Mouse (Mus musculus) liver, embryonic 15.5 days (tissue): ENCODE measurements around the gene Dio1. TPM values are rescaled to one million over a fixed set of nuclear protein-coding genes. Genes with fewer than 3 reads are reported as not detected.
A peak's percentile ranks its signal among the peaks of the same experiment; 100 is the strongest.

ENCODE experiments used
- ATAC-seq: fragments of 200-750 bp; cut with Nextera tagmentation; 2 replicates; pipeline ENCODE4 v1.8.0; 2017; ENCODE audit warnings: moderate number of reproducible peaks, mild to moderate bottlenecking, moderate library complexity; ENCODE audit not compliant: insufficient read depth
- H3K27ac ChIP-seq: fragments of 300-500 bp; sonication (generic); replicated peaks from 2 replicates; pipeline ENCODE4 v1.5.1; 2015; ENCODE audit warnings: mild to moderate bottlenecking, inconsistent platforms
- H3K27me3 ChIP-seq: fragments of 300-500 bp; sonication (generic); 2 replicates; pipeline ENCODE4 v1.6.1; 2015; ENCODE audit warnings: mild to moderate bottlenecking, inconsistent platforms
- H3K36me3 ChIP-seq: fragments of 300-500 bp; sonication (generic); replicated peaks from 2 replicates; pipeline ENCODE4 v1.6.1; 2015; ENCODE audit warnings: moderate library complexity, mild to moderate bottlenecking, inconsistent platforms
- H3K4me1 ChIP-seq: fragments of 300-500 bp; sonication (generic); replicated peaks from 2 replicates; pipeline ENCODE4 v1.6.1; 2015; ENCODE audit warnings: inconsistent platforms
- H3K4me2 ChIP-seq: fragments of 300-500 bp; sonication (generic); 2 replicates; pipeline ENCODE4 v1.6.1; 2015; ENCODE audit warnings: moderate library complexity, mild to moderate bottlenecking, inconsistent platforms
- H3K4me3 ChIP-seq: fragments of 300-500 bp; sonication (generic); replicated peaks from 2 replicates; pipeline ENCODE4 v1.5.1; 2015; ENCODE audit warnings: mild to moderate bottlenecking, inconsistent platforms
- H3K9ac ChIP-seq: fragments of 300-500 bp; sonication (generic); 2 replicates; pipeline ENCODE4 v1.6.1; 2015; ENCODE audit warnings: moderate library complexity, mild to moderate bottlenecking, inconsistent platforms
- H3K9me3 ChIP-seq: fragments of 300-500 bp; sonication (generic); replicated peaks from 2 replicates; pipeline ENCODE4 v1.6.1; 2016; ENCODE audit warnings: inconsistent platforms
- WGBS: fragments of 180-500 bp; shearing (Covaris S2); methylation state at CpG from one replicate; pipeline ENCODE4 v1.1.7; 2015; ENCODE audit warnings: mixed read lengths; ENCODE audit not compliant: insufficient replicate concordance; 5-methylcytosine and 5-hydroxymethylcytosine counted together
- polyA plus RNA-seq: library from polyadenylated mRNA; unstranded; fragments of >200 nt; fragmentation: Nextera tagmentation; extraction: Ambion mirVana; gene quantifications from 2 replicates; pipeline ENCODE4 v1.2.1, GENCODE M21; 2015

The Dio1 gene
- polyA plus RNA-seq, 1 experiment from 2014 or later: not detected

DNA sequence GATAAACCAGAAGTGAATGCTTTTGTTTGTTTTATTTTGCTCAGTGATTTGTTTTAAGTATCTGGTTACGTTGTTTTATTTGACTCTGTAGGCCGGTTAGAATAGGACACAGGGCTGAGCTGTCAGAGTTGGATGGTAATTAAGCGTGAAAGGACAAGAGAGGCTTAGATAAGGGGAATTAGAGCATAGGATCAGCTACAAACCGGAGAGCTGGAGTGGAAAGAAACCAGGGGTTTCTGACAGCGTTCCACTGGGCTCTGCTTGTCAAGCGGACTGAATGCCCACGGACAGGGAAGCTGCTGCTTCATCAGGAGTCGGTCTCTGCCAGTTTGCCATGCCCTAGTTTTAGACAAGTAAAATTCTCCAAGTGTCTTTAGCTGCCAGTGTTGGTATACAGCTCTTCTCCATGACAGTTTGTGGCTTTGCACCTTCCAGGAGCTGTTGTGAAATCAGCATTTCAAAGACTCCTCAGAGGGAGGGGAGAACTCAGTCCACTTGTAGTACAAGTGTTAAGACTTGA is 28.7 kb downstream of the Dio1 start:
- WGBS: 48% methylated on average over 8 of the region's 8 CpGs

DNA sequence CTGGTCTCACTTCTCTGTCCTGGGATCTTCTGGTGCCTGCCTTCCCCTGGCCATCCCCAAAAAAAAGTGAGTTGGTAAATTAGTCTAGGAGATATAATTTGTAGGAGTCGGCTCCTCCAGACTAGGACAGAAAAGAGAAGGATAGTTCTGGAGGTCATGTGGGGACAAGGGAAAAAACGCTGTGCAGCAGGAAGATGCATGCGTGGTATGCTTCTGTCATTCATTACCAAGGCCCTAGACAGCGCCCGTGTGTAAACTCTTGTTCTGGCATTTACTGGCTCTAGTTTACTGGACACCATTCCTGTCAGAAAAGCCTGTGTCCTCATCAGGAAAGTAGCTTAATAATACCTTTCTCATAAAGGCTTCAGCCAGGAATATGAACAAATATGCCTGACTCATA is 32.5 kb downstream of the Dio1 start:
- no peaks in the 10 kb centered on the region for H3K4me1 ChIP-seq
- no peak for ATAC-seq
- H3K27ac ChIP-seq: no peak overlapping the region
- no peak overlapping the region for H3K4me3 ChIP-seq
- no peaks in the 10 kb centered on the region for H3K27me3 ChIP-seq
- WGBS: 72% methylated on average over 5 of the region's 5 CpGs
- no peak overlapping the region for H3K9ac ChIP-seq
- no peaks in the 10 kb centered on the region for H3K36me3 ChIP-seq
- H3K9me3 ChIP-seq: no peaks in the 10 kb centered on the region
- H3K4me2 ChIP-seq: no peak overlapping the region

More for the DNA sequence above, 28.7 kb downstream of the Dio1 start:
- ATAC-seq: no peak
- no peak overlapping the region for H3K4me2 ChIP-seq
- H3K27ac ChIP-seq: no peak overlapping the region
- no peak overlapping the region for H3K4me3 ChIP-seq
- no peaks in the 10 kb centered on the region for H3K27me3 ChIP-seq
- H3K36me3 ChIP-seq: no peaks in the 10 kb centered on the region
- H3K9me3 ChIP-seq: no peaks in the 10 kb centered on the region
- no peaks in the 10 kb centered on the region for H3K4me1 ChIP-seq
- H3K9ac ChIP-seq: no peak overlapping the region

DNA sequence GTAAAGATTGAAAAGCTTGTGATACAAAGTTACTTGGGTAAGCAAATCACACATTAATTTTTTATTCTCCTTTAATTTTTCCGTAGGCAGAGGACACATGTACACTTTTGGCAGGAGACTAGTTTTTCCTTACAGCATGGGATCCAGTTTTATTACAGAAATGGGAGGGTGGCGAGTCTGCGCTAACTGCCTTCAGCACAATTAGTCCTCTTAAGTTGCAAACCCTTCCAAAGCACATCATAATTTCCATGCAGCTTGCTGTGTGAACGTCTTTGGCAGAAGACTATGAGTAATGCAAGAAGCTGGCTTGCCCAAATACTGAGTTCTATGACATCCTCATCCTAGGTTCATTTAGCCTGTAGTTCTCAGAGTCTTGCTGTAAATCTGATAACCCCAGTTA is 33.3 kb downstream of the Dio1 start:
- Histone ChIP-seq H3K9me3 (no peaks in the 10 kb centered on the region), H3K9ac (no peak overlapping the region), H3K27me3 (no peaks in the 10 kb centered on the region), H3K4me3 (no peak overlapping the region), H3K4me2 (no peak overlapping the region), H3K27ac (no peak overlapping the region), H3K4me1 (no peaks in the 10 kb centered on the region), H3K36me3 (no peaks in the 10 kb centered on the region)
- 72% methylated on average over 4 of the region's 4 CpGs for WGBS
- no peak for ATAC-seq

DNA sequence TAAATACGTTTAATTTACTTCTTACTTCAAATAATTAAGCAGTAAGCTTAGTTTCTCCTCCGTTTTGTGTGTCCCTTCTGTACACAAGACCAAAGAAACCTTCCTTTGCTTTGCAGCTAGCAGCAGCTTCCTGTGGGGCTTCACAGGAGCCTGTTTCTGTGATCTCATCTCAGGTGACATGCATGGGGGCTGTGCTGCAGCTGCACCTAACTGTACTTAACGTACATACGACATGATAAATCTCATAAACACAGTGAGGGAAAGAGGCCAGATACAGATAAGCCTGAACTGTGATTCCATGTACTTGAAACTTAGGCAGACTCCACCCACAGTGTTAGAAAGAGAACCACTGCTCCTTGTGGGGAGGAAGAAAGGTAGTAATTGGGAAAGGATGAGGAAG is 47.0 kb downstream of the Dio1 start:
- WGBS: 31% methylated on average over 4 of the region's 4 CpGs
- ATAC-seq: no peak
- H3K27me3 ChIP-seq: no peaks in the 10 kb centered on the region

DNA sequence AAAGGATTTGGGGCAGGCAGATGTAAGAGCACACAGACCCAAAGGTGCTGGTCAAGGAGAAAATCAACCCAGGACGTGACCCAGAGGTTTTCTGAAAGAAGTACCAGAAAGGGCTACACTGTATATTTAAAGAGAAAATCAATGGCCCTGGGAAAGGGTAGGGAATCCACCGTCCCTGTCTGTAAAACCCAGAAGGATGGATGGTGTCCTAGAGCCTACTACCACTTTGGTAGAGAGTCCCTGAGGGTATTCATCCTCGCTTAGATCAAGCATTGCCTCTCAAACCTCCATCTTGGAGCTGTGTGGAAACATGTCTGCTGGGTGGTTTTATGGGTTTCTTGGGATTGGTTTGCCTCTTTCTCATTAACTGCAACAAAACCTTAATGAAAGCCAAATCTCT is 52.6 kb downstream of the Dio1 start:
- H3K9ac ChIP-seq: peak overlapping the region; percentile 82; the same call in 1 of the 2 replicates
- H3K36me3 ChIP-seq: no peaks in the 10 kb centered on the region
- 48% methylated on average over 3 of the region's 3 CpGs for WGBS
- H3K4me2 ChIP-seq: peak overlapping the region; percentile 97
- peaks cover 38% of the 10 kb centered on the region for H3K4me1 ChIP-seq
- H3K9me3 ChIP-seq: no peaks in the 10 kb centered on the region
- H3K27me3 ChIP-seq: 0 out of 2 replicates have a peak, but pooled peaks cover 2% of the 10 kb centered on the region
- no peak overlapping the region for H3K27ac ChIP-seq
- no peak for ATAC-seq
- peak overlapping the region; percentile 84 for H3K4me3 ChIP-seq

More for the DNA sequence above, 47.0 kb downstream of the Dio1 start:
- H3K4me3 ChIP-seq: no peak overlapping the region
- H3K36me3 ChIP-seq: no peaks in the 10 kb centered on the region
- no peaks in the 10 kb centered on the region for H3K9me3 ChIP-seq
- no peak overlapping the region for H3K9ac ChIP-seq
- H3K27ac ChIP-seq: no peak overlapping the region
- H3K4me1 ChIP-seq: no peaks in the 10 kb centered on the region
- no peak overlapping the region for H3K4me2 ChIP-seq

DNA sequence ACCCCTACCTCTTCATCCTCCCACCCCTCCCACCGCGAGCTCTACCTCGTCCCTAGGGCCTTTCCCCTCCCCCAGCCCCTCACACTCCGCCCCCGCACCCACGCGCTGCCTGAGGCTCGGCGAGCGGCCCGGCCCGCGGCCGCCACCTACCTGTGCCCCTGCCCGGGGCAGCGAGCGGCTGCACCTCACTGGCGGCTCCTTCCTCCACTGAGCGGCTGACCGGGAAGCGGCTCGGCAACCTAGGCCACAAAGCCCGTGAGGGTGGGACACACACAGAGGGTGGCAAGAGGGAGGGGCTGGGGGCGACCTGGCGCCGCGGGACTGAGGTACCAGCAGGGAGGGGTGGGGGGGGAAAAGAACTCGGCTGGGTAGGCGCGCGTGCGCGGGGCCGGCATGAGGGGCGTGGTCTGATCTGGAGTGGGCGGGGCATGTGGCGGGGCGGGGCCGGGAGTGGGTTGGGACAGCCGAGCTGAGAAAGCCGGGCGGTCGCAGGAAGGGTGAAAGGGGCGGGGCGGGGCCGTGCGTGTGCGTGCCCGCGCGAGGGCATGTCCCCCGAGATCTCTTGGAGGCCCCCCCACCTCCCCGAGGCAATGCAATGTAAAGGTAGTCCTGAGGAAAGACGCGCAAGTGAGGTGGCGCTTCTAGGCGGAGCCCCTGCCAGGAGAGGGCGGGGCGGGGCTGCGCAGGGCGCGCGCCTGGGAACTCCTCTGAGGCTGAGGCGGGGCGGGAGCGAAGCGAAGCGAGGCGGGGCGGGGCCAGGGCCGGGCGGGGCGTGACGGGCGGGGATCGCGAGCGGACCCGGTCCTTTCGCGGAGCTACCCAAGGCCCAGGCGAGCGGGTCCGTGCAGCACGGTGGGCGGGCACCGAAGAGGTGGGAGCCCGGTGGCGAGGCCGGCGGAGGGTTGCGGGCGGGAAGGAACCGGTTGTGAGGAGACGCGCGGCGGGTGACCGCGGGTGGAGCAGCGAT is 53.6 kb downstream of the Dio1 start, which contains the start of the genes Lrrc42 and Hspb11:
Gene Lrrc42 (minus strand): TSS at position 408 of the 967 bp plus-strand sequence.
Gene Hspb11 (plus strand): TSS at position 469 of the 967 bp plus-strand sequence.
- peaks cover 46% of the 10 kb centered on the region for H3K4me1 ChIP-seq
- peak; percentile 94 for ATAC-seq
- H3K9ac ChIP-seq: peak within 1 kb of the TSS; percentile 82
- H3K4me2 ChIP-seq: peak within 1 kb of the TSS; percentile 97
- H3K27ac ChIP-seq: peak within 1 kb of the TSS; percentile 82
- no peaks in the 10 kb centered on the region for H3K9me3 ChIP-seq
- peak within 1 kb of the TSS; percentile 84 for H3K4me3 ChIP-seq
- no peaks in the 10 kb centered on the region for H3K36me3 ChIP-seq
- WGBS: under 1% methylated on average over 100 of the region's 101 CpGs
- H3K27me3 ChIP-seq: 0 out of 2 replicates have a peak, but pooled peaks cover 2% of the 10 kb centered on the region

DNA sequence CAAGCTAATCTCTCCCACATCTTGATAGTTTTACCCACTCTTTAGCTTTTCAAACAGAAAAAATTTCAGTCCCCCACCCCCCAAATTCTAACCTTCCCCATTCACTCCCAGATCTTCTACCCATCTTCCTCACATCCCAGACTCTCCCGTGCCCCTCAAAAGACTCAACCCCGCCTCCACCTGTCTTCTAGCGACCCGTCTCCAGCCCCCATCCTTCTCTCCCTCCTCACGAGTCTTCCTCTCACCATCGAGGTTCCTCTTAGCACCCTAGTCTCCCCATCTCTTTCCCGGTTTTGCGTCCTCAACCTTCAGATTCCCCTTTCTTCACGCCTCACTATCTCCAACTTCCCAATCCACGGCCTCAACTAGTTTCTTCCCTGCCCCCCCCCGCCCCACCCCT is 54.4 kb downstream of the Dio1 start:
- 2% methylated on average over 11 of the region's 11 CpGs for WGBS
- no peak for ATAC-seq
- H3K36me3 ChIP-seq: no peaks in the 10 kb centered on the region
- H3K9ac ChIP-seq: peak overlapping the region; percentile 82; the same call in 1 of the 2 replicates
- peaks cover 47% of the 10 kb centered on the region for H3K4me1 ChIP-seq
- H3K9me3 ChIP-seq: no peaks in the 10 kb centered on the region
- peak overlapping the region; percentile 97 for H3K4me2 ChIP-seq
- H3K4me3 ChIP-seq: peak overlapping the region; percentile 84
- H3K27ac ChIP-seq: peak overlapping the region; percentile 12; the same call in 1 of the 2 replicates
- 0 out of 2 replicates have a peak, but pooled peaks cover 2% of the 10 kb centered on the region for H3K27me3 ChIP-seq

DNA sequence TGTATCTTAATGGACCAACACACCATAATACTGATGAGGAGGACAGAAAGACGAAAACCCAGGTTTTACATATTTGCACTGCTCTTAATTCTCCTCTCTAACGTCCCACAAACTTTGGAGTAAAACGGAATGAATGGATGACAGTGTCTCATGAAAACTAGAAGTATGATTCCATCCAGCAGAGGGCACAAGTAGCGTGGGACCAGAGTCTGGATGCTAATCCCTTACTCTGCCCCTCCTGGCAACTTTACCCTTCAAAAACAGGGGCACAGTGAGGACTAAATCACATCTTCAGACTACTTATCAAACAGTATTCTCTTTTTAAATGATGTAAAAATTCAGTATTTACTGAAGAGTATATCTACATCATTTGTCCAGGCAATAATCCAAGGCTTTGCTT is 56.5 kb downstream of the Dio1 start:
- Histone ChIP-seq H3K27ac (no peak overlapping the region), H3K4me1 (peaks cover 56% of the 10 kb centered on the region), H3K36me3 (no peaks in the 10 kb centered on the region), H3K4me2 (no peak overlapping the region), H3K9ac (no peak overlapping the region), H3K9me3 (no peaks in the 10 kb centered on the region), H3K4me3 (no peak overlapping the region), H3K27me3 (0 out of 2 replicates have a peak, but pooled peaks cover 2% of the 10 kb centered on the region)
- no peak for ATAC-seq
- 26% methylated on average over 4 of the region's 4 CpGs for WGBS

DNA sequence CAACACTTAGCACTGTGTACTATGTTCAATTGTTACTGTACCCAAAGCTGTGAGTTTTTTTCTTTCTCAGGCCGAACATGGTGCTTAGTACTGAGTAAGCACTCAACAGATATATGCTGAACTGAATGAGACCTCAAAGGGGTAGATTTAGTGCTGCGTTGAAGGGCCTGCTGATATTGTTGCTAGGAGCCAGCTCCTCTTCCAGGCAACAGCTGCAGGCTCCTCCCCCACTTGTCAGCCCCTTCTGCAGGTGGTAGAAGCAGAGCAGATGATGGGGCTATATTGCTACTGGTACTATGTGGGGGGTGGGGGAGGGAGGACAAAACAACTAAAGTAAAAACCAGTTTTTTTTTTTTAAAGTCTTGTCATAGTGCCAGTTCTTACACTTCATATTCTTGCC is 57.5 kb downstream of the Dio1 start:
- Histone ChIP-seq H3K9ac (no peak overlapping the region), H3K27ac (no peak overlapping the region), H3K36me3 (no peaks in the 10 kb centered on the region), H3K4me2 (no peak overlapping the region), H3K4me1 (peaks cover 55% of the 10 kb centered on the region), H3K9me3 (no peaks in the 10 kb centered on the region), H3K4me3 (no peak overlapping the region), H3K27me3 (0 out of 2 replicates have a peak, but pooled peaks cover under 1% of the 10 kb centered on the region)
- ATAC-seq: no peak
- 37% methylated on average over 2 of the region's 2 CpGs for WGBS

DNA sequence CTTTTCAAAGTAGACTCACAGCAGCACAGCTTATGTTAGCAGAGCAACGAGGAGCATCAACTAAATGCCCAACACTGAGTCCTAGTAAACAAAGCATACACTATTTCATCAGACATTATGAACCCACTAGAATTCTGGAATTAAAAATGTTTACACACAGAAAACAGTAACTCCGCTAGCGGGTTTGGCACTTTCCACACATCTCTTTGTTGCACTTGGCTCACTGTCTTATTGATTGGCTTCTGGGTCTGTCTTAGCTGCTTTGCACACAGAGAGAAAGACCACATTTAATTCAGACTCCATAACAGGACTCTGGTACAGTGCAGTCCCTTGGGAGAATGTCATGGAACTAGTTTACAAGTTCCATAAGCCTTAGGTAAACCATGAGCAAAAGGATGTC is 58.9 kb downstream of the Dio1 start:
- Histone ChIP-seq H3K27ac (no peak overlapping the region), H3K36me3 (no peaks in the 10 kb centered on the region), H3K9me3 (no peaks in the 10 kb centered on the region), H3K27me3 (no peaks in the 10 kb centered on the region), H3K4me2 (no peak overlapping the region), H3K4me1 (peaks cover 51% of the 10 kb centered on the region), H3K9ac (no peak overlapping the region), H3K4me3 (no peak overlapping the region)
- no peak for ATAC-seq
- WGBS: 74% methylated on average over 3 of the region's 3 CpGs

DNA sequence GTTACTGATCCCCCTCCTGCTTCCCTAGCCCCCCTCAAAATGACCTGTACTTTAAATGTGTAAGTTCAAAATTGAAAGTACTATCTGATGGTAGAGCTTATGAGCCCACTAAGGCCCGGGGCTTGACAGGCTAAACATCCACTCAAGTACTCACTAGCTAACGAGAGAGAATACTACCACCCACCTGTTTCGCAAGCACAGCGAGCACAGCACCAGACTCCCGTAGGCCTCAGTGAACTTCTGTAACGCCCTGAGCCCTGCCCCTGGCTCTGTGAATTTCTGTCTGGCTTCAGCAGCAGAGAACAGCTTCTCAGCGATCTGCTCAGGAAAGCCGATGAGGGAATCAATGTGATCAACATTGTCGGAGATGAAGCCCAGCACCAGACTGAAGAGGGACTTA is 59.9 kb downstream of the Dio1 start:
- no peaks in the 10 kb centered on the region for H3K36me3 ChIP-seq
- H3K9me3 ChIP-seq: no peaks in the 10 kb centered on the region
- H3K4me1 ChIP-seq: peaks cover 42% of the 10 kb centered on the region
- no peak overlapping the region for H3K9ac ChIP-seq
- H3K4me3 ChIP-seq: no peak overlapping the region
- H3K27ac ChIP-seq: no peak overlapping the region
- no peaks in the 10 kb centered on the region for H3K27me3 ChIP-seq
- H3K4me2 ChIP-seq: no peak overlapping the region
- ATAC-seq: no peak
- WGBS: 61% methylated on average over 9 of the region's 9 CpGs
